Mouse (Mus musculus) stomach, postnatal 0 days (tissue): Measurements from ENCODE around the gene Stx2. TPM values are rescaled to one million over a fixed set of nuclear protein-coding genes. Genes with fewer than 3 reads are reported as not detected.
"Not testable (repeated sequence)": the region's sequence is repeated elsewhere in the genome, so short reads cannot be mapped to it uniquely, and the experiment has no call there.

Experiments used
- ATAC-seq: fragments of 200-750 bp; cut with Nextera tagmentation; 2 replicates; pipeline ENCODE4 v1.8.0; 2017; ENCODE audit not compliant: low FRiP score, low TSS enrichment
- DNase-seq: peaks from one replicate; pipeline ENCODE4 v3.0.0-alpha.2; 2016; ENCODE audit warnings: low spot score
- H3K27ac ChIP-seq: fragments of 300-500 bp; sonication (generic); replicated peaks from 2 replicates; pipeline ENCODE4 v1.5.1; 2014; ENCODE audit warnings: mild to moderate bottlenecking, control low read depth
- H3K27me3 ChIP-seq: fragments of 300-500 bp; sonication (generic); 2 replicates; pipeline ENCODE4 v1.6.1; 2014; ENCODE audit warnings: low read length; ENCODE audit not compliant: control insufficient read depth, insufficient read depth
- H3K36me3 ChIP-seq: fragments of 300-500 bp; sonication (generic); 2 replicates; pipeline ENCODE4 v1.6.1; 2014; ENCODE audit warnings: low read length, mixed read lengths; ENCODE audit not compliant: control insufficient read depth, insufficient read depth
- H3K4me1 ChIP-seq: fragments of 300-500 bp; sonication (generic); replicated peaks from 2 replicates; pipeline ENCODE4 v1.6.1; 2014; ENCODE audit warnings: antibody characterized with exemption; ENCODE audit not compliant: control insufficient read depth, insufficient read depth
- H3K4me2 ChIP-seq: fragments of 300-500 bp; sonication (generic); replicated peaks from 2 replicates; pipeline ENCODE4 v1.6.1; 2014; ENCODE audit warnings: low read depth, mild to moderate bottlenecking, control low read depth, moderate library complexity
- H3K4me3 ChIP-seq: fragments of 300-500 bp; sonication (generic); 2 replicates; pipeline ENCODE4 v1.5.1; 2014; ENCODE audit warnings: low read depth, low read length, control low read depth
- H3K9ac ChIP-seq: fragments of 300-500 bp; sonication (generic); 2 replicates; pipeline ENCODE4 v1.6.1; 2014; ENCODE audit warnings: mild to moderate bottlenecking, low read length, control low read depth, mixed read lengths
- H3K9me3 ChIP-seq: fragments of 300-500 bp; sonication (generic); 2 replicates; pipeline ENCODE4 v1.6.1; 2016; ENCODE audit warnings: low read length; ENCODE audit not compliant: control insufficient read depth
- CTCF ChIP-seq: IDR thresholded peaks from 2 replicates; pipeline ENCODE4 v1.5.1; 2016; ENCODE audit warnings: antibody characterized with exemption, low read depth, mild to moderate bottlenecking, moderate library complexity
- EP300 ChIP-seq: optimal IDR thresholded peaks from 2 replicates; pipeline ENCODE3; 2016; ENCODE audit warnings: antibody characterized with exemption
- WGBS: fragments of 180-500 bp; shearing (Covaris S2); extraction: QIAGEN DNeasy Blood & Tissue Kit; methylation state at CpG from one replicate; pipeline ENCODE4 v1.1.7; 2014; 5-methylcytosine and 5-hydroxymethylcytosine counted together
- polyA plus RNA-seq: library from polyadenylated mRNA; unstranded; fragments of >200 nt; fragmentation: Nextera tagmentation; extraction: Ambion mirVana; gene quantifications from 2 replicates; pipeline ENCODE4 v1.2.1, GENCODE M21; 2015

Stx2 gene
- polyA plus RNA-seq, 1 experiment from 2014 or later, result 10.9 TPM

DNA sequence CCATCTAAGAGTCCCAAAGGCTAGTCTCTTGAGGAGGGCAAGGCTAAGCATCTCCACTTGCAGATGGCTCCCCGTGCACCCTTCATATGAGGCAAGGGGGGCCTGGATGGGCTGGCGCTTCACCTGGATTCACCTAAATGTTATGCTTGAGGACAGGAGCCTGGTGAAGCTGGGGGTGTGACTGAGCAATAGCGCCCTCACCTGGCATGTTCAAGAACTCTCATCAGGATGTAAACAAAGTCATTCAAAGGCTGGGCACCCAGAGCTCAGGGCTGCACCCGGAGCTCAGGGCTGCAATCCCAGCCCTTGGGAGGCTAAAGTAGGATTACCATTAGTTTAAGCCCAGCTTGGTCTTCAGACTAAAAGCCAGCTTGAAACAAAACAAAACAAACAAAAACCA lies 44.0 kb downstream of the Stx2 start:
- Histone ChIP-seq H3K27ac (no peak overlapping the region), H3K36me3 (no peaks in the 10 kb centered on the region), H3K4me3 (no peak overlapping the region), H3K9ac (no peak overlapping the region), H3K27me3 (no peaks in the 10 kb centered on the region), H3K9me3 (no peaks in the 10 kb centered on the region), H3K4me1 (no peaks in the 10 kb centered on the region), H3K4me2 (no peak overlapping the region)
- ATAC-seq (no peak), DNase-seq (no peak)
- WGBS, result 56% methylated on average over 4 of the region's 4 CpGs
- no peak for TF ChIP-seq CTCF
- no peak for TF ChIP-seq EP300

DNA sequence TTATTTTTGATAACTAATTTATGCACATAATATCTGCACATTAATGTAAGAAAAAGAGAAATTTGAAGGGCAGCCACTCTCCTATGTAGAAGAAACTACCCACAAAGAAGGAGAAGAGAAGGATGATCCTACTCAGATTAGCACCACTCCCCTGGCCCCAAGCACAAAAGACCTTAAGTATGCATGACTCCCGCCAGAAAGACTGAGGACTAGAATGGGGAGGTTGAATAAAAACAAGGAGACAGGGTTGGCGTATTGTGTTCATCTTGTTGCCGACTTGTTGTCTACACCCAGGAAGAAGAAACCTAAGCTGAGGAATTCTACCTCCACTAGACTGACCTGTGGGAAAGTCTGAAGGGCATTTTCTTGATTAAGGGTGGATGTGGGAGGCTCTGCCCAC lies 49.5 kb downstream of the Stx2 start:
- H3K27me3 ChIP-seq, result no peaks in the 10 kb centered on the region
- no peak overlapping the region for H3K27ac ChIP-seq
- H3K9ac ChIP-seq, result no peak overlapping the region
- H3K4me3 ChIP-seq, result no peak overlapping the region
- no peaks in the 10 kb centered on the region; the same call in 1 of the 2 replicates for H3K9me3 ChIP-seq
- ATAC-seq (no peak), DNase-seq (no peak)
- no peaks in the 10 kb centered on the region for H3K36me3 ChIP-seq
- no peak overlapping the region for H3K4me2 ChIP-seq
- no peaks in the 10 kb centered on the region for H3K4me1 ChIP-seq
- no peak for TF ChIP-seq EP300
- TF ChIP-seq CTCF, result no peak
- 85% methylated on average over 3 of the region's 3 CpGs for WGBS

DNA sequence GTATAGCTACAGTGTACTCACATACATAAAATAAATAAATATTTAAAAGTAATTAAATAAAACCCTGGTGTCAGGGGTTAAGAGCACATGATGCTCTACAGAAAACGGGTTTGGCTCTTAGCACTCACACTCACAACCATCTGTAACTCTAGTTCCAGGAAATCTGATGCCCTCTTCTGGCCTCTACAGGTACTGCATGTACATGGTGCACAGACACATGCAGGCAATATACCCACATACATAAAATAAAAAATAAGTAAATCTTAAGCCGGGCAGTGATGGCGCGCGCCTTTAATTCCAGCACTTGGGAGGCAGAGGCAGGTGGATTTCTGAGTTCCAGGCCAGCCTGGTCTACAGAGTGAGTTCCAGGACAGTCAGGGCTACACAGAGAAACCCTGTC lies 54.0 kb downstream of the Stx2 start:
- not testable (repeated sequence) for ATAC-seq, H3K27ac ChIP-seq, H3K4me2 ChIP-seq, H3K36me3 ChIP-seq, H3K4me3 ChIP-seq, H3K4me1 ChIP-seq, H3K9me3 ChIP-seq, H3K27me3 ChIP-seq, H3K9ac ChIP-seq, DNase-seq
- TF ChIP-seq CTCF, result peak; percentile 57
- 88% methylated on average over 5 of the region's 5 CpGs for WGBS

DNA sequence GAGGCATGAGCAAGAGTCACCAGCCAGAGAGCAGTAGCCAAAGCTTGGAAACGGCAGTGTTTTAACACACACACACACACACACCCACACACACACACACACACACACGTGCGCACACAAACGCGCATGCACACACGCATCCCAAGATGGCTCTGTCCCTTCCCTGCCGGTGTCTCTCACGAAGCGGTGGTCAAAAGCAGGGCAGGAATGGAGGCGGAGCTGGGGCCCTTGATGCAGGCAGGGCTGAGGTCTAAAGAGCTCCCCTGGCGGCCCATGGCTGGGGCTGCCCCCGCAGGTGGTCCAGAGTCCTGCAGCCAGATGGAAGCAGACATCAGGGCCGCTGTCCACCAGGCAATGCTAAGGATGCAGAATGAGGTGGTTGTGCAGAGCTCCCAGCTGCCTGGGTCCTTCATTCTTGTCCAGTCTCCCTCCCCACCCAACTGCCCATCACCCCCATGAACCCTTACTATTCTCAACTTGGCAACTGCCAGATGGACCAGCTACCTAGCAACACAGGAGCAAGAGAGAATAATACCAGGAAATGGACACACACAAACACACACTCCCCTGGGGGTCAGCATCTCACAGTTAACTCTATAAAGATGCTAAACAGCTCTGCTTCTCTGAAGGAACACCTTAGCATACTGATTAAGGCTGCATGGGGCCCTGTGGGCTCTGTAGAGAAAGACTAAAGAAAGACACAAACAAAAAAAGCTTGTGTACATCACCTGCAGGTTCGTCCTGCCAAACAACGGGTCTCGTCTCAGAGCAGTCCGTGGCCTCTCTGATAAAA lies 54.9 kb downstream of the Stx2 start, which contains the start of gene Rimbp2:
Gene Rimbp2, minus strand, starts transcription at position 209 of the 793 bp plus-strand sequence.
- no peak within 1 kb of the TSS for H3K27ac ChIP-seq
- TF ChIP-seq CTCF (peak; percentile 45), EP300 (no peak)
- H3K4me3 ChIP-seq, result 0 out of 2 replicates have a peak within 1 kb of the TSS, but pooled peaks have one; percentile 6
- peak; percentile 54 for ATAC-seq
- peak within 1 kb of the TSS; percentile 20; the same call in 1 of the 2 replicates for H3K4me2 ChIP-seq
- H3K27me3 ChIP-seq, result no peaks in the 10 kb centered on the region
- no peaks in the 10 kb centered on the region; the same call in 1 of the 2 replicates for H3K9me3 ChIP-seq
- peak; percentile 35 for DNase-seq
- H3K4me1 ChIP-seq, result no peaks in the 10 kb centered on the region
- H3K9ac ChIP-seq, result no peak within 1 kb of the TSS
- 11% methylated on average over 17 of the region's 17 CpGs for WGBS
- H3K36me3 ChIP-seq, result no peaks in the 10 kb centered on the region

DNA sequence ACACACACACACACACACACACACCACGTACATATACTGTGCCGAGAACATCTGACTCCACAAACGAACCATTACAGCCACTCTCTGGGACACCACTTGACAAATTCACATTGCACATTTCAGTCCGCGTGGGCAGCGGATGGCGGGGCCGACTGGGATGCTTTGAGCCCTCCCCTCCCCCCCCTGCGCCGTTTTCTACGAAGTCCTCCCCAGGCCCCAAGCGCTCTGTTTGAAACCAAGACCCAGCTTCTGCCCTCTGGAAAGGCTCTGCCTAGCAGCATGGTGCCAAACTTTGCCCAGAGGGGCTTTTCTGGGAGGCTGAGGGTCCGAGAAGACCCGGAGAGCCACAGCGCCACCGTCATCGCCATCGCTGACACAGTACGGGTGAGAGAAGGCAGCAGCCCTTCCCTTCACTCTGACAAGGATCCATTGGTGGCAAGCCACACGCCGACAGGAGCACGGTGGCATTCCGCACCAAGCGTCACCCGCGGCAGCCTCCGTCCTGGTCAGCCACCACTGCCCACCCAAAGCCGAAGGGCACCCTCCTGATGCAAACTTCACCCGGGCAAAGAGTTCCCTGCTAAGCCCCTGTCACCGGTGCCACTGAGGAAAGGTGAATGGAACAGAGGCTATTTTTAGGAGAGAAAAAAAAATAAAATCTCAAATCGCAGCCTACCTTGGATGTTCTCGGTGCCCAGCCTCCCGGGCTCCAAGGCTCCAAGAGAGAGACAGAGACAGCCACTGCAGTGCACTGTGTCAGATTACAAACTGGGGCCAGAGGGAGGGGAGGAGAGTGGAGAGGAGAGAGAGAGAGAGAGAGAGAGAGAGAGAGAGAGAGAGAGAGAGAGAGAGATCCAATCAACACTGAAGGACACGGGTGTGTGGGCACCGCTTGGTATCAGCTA lies 55.8 kb downstream of the Stx2 start:
- H3K9me3 ChIP-seq, result no peaks in the 10 kb centered on the region; the same call in 1 of the 2 replicates
- no peak for TF ChIP-seq CTCF
- no peak for TF ChIP-seq EP300
- no peaks in the 10 kb centered on the region for H3K27me3 ChIP-seq
- 0 out of 2 replicates have a peak overlapping the region, but pooled peaks have one; percentile 6 for H3K4me3 ChIP-seq
- H3K36me3 ChIP-seq, result no peaks in the 10 kb centered on the region
- no peak overlapping the region for H3K9ac ChIP-seq
- H3K27ac ChIP-seq, result no peak overlapping the region
- ATAC-seq (no peak), DNase-seq (no peak)
- peak overlapping the region; percentile 20; the same call in 1 of the 2 replicates for H3K4me2 ChIP-seq
- no peaks in the 10 kb centered on the region for H3K4me1 ChIP-seq
- WGBS, result 1% methylated on average over 33 of the region's 35 CpGs
